Mouse (Mus musculus) limb, embryonic 11.5 days (tissue): ENCODE results near the gene Tspan33. TPM values are rescaled to one million over a fixed set of nuclear protein-coding genes. Genes with fewer than 3 reads are reported as not detected.
"Not testable (repeated sequence)": the region's sequence is repeated elsewhere in the genome, so short reads cannot be mapped to it uniquely, and the experiment has no call there.

Source experiments
- ATAC-seq: fragments of 200-750 bp; cut with Nextera tagmentation; 2 replicates; pipeline ENCODE4 v1.8.0; 2017; ENCODE audit warnings: low read depth; ENCODE audit not compliant: insufficient number of reproducible peaks, low FRiP score, low TSS enrichment
- DNase-seq: peaks from one replicate; pipeline ENCODE4 v3.0.0-alpha.2; 2015; ENCODE audit warnings: low spot score
- H3K27ac ChIP-seq: fragments of 300-500 bp; sonication (generic); replicated peaks from 2 replicates; pipeline ENCODE4 v1.5.1; 2014; ENCODE audit warnings: low read depth, mild to moderate bottlenecking, low read length
- H3K27me3 ChIP-seq: fragments of 300-500 bp; sonication (generic); 2 replicates; pipeline ENCODE4 v1.6.1; 2014; ENCODE audit warnings: mild to moderate bottlenecking, low read length, mixed read lengths; ENCODE audit not compliant: control insufficient read depth, insufficient read depth
- H3K36me3 ChIP-seq: fragments of 300-500 bp; sonication (generic); 2 replicates; pipeline ENCODE4 v1.6.1; 2014; ENCODE audit warnings: mild to moderate bottlenecking, low read length, moderate library complexity, mixed read lengths; ENCODE audit not compliant: control insufficient read depth, insufficient read depth
- H3K4me1 ChIP-seq: fragments of 300-500 bp; sonication (generic); 2 replicates; pipeline ENCODE4 v1.6.1; 2014; ENCODE audit warnings: low read length, mixed read lengths; ENCODE audit not compliant: control insufficient read depth, insufficient read depth
- H3K4me2 ChIP-seq: fragments of 300-500 bp; sonication (generic); 2 replicates; pipeline ENCODE4 v1.6.1; 2014; ENCODE audit warnings: low read depth, mild to moderate bottlenecking, moderate library complexity; ENCODE audit not compliant: severe bottlenecking
- H3K4me3 ChIP-seq: fragments of 300-500 bp; sonication (generic); 2 replicates; pipeline ENCODE4 v1.5.1; 2014; ENCODE audit warnings: low read depth, low read length
- H3K9ac ChIP-seq: fragments of 300-500 bp; sonication (generic); 2 replicates; pipeline ENCODE4 v1.6.1; 2014; ENCODE audit warnings: mild to moderate bottlenecking, low read length
- H3K9me3 ChIP-seq: fragments of 300-500 bp; sonication (generic); 2 replicates; pipeline ENCODE4 v1.6.1; 2016; ENCODE audit warnings: low read length; ENCODE audit not compliant: control insufficient read depth
- WGBS: fragments of 180-500 bp; shearing (Covaris S2); extraction: QIAGEN DNeasy Blood & Tissue Kit; methylation state at CpG from one replicate; pipeline ENCODE4 v1.1.7; 2014; 5-methylcytosine and 5-hydroxymethylcytosine counted together
- polyA plus RNA-seq: library from polyadenylated mRNA; unstranded; fragments of >200 nt; fragmentation: Nextera tagmentation; extraction: Ambion mirVana; gene quantifications from 2 replicates; pipeline ENCODE4 v1.2.1, GENCODE M21; 2014

The Tspan33 gene
- polyA plus RNA-seq, 1 experiment from 2014 or later, result 3.1 TPM

- WGBS, result 92% methylated on average over 11 of the region's 11 CpGs
- no peak overlapping the region for H3K4me2 ChIP-seq
- DNase-seq, result no peak
- H3K27ac ChIP-seq, result no peak overlapping the region
- no peak for ATAC-seq
- H3K4me1 ChIP-seq, result no peaks in the 10 kb centered on the region
- peaks cover 21% of the 10 kb centered on the region for H3K36me3 ChIP-seq
- no peak overlapping the region for H3K9ac ChIP-seq
- no peaks in the 10 kb centered on the region for H3K27me3 ChIP-seq
- no peak overlapping the region for H3K4me3 ChIP-seq
- H3K9me3 ChIP-seq, result peaks cover 5% of the 10 kb centered on the region
Observed at GRCm38 (mm10) chr6:29753336-29753735, 59.3 kb downstream of the Tspan33 start.

DNA sequence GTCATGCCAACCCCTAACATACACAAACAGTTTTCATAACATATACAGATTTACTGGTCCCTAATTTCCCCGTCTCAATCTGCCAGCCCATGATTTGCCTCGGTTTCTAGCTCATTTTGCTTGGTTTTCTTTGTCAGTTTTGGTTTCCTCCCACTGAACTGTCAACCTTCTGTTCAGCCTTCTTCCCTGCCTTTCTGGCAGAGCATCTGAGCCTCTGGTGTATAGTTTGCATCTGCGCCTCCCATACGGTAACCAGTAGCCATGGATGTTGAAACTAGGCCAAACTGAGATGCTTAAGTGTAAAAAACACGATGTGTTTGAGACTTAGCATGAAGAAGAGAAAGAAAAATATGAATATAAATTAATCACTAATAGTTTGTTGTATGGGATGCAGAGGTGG is 62.0 kb downstream of the Tspan33 start:
- Histone ChIP-seq H3K27me3 (no peaks in the 10 kb centered on the region), H3K4me3 (no peak overlapping the region), H3K27ac (no peak overlapping the region), H3K9ac (no peak overlapping the region), H3K4me1 (no peaks in the 10 kb centered on the region), H3K36me3 (peaks cover 21% of the 10 kb centered on the region), H3K9me3 (no peaks in the 10 kb centered on the region), H3K4me2 (no peak overlapping the region)
- 93% methylated on average over 5 of the region's 5 CpGs for WGBS
- DNase-seq (no peak), ATAC-seq (no peak)

GRCm38 (mm10) chr6:29756476-29756875 is 62.5 kb downstream of the Tspan33 start:
- ATAC-seq (no peak), DNase-seq (no peak)
- H3K9ac ChIP-seq, result no peak overlapping the region
- H3K4me3 ChIP-seq, result no peak overlapping the region
- H3K4me2 ChIP-seq, result no peak overlapping the region
- no peaks in the 10 kb centered on the region for H3K9me3 ChIP-seq
- WGBS, result 98% methylated on average over 4 of the region's 4 CpGs
- no peaks in the 10 kb centered on the region for H3K4me1 ChIP-seq
- no peaks in the 10 kb centered on the region for H3K27me3 ChIP-seq
- peaks cover 21% of the 10 kb centered on the region for H3K36me3 ChIP-seq
- H3K27ac ChIP-seq, result no peak overlapping the region

GRCm38 (mm10) chr6:29758417-29758816 is 64.4 kb downstream of the Tspan33 start:
- 43% methylated on average over 4 of the region's 4 CpGs for WGBS
- Histone ChIP-seq H3K4me3 (no peak overlapping the region), H3K4me2 (no peak overlapping the region), H3K27ac (no peak overlapping the region), H3K27me3 (no peaks in the 10 kb centered on the region), H3K9me3 (no peaks in the 10 kb centered on the region), H3K9ac (no peak overlapping the region), H3K4me1 (no peaks in the 10 kb centered on the region), H3K36me3 (peaks cover 20% of the 10 kb centered on the region)
- ATAC-seq, result no peak
- DNase-seq, result peak; percentile 86

- WGBS, result 91% methylated on average over 13 of the region's 13 CpGs
- ATAC-seq (no peak), DNase-seq (no peak)
Observed at GRCm38 (mm10) chr6:29759012-29759679, 65.1 kb downstream of the Tspan33 start.

GRCm38 (mm10) chr6:29760397-29760796 is 66.4 kb downstream of the Tspan33 start:
- H3K27me3 ChIP-seq, H3K4me2 ChIP-seq, DNase-seq, ATAC-seq, H3K9me3 ChIP-seq, H3K9ac ChIP-seq, H3K27ac ChIP-seq, H3K4me3 ChIP-seq, H3K4me1 ChIP-seq: not testable (repeated sequence)
- peaks cover 15% of the 10 kb centered on the region for H3K36me3 ChIP-seq
- WGBS, result 89% methylated on average over 2 of the region's 2 CpGs

More at GRCm38 (mm10) chr6:29759012-29759679, 65.1 kb downstream of the Tspan33 start:
- Histone ChIP-seq H3K4me2 (no peak overlapping the region), H3K36me3 (peaks cover 16% of the 10 kb centered on the region), H3K27me3 (no peaks in the 10 kb centered on the region), H3K9ac (no peak overlapping the region), H3K9me3 (no peaks in the 10 kb centered on the region), H3K27ac (no peak overlapping the region), H3K4me3 (no peak overlapping the region), H3K4me1 (no peaks in the 10 kb centered on the region)

GRCm38 (mm10) chr6:29761282-29761681 is 67.3 kb downstream of the Tspan33 start:
- ATAC-seq (no peak), DNase-seq (no peak)
- no peaks in the 10 kb centered on the region for H3K27me3 ChIP-seq
- 89% methylated on average over 4 of the region's 4 CpGs for WGBS
- H3K27ac ChIP-seq, result no peak overlapping the region
- no peak overlapping the region for H3K4me3 ChIP-seq
- H3K9me3 ChIP-seq, result no peaks in the 10 kb centered on the region
- peaks cover 14% of the 10 kb centered on the region for H3K36me3 ChIP-seq
- H3K4me2 ChIP-seq, result no peak overlapping the region
- no peaks in the 10 kb centered on the region for H3K4me1 ChIP-seq
- H3K9ac ChIP-seq, result no peak overlapping the region

- Histone ChIP-seq H3K27me3 (no peaks in the 10 kb centered on the region), H3K4me3 (no peak overlapping the region), H3K36me3 (peaks cover 4% of the 10 kb centered on the region), H3K9ac (no peak overlapping the region), H3K27ac (no peak overlapping the region), H3K4me1 (no peaks in the 10 kb centered on the region), H3K9me3 (no peaks in the 10 kb centered on the region), H3K4me2 (no peak overlapping the region)
- ATAC-seq (no peak), DNase-seq (peak; percentile 48)
- WGBS, result 72% methylated on average over 4 of the region's 4 CpGs
Observed at GRCm38 (mm10) chr6:29762524-29762923, 68.5 kb downstream of the Tspan33 start.

- Histone ChIP-seq H3K27ac (no peak overlapping the region), H3K4me1 (no peaks in the 10 kb centered on the region), H3K4me2 (no peak overlapping the region), H3K4me3 (no peak overlapping the region), H3K9me3 (no peaks in the 10 kb centered on the region), H3K9ac (no peak overlapping the region), H3K36me3 (no peaks in the 10 kb centered on the region), H3K27me3 (no peaks in the 10 kb centered on the region)
- ATAC-seq, result no peak
- DNase-seq, result no peak
- WGBS, result 93% methylated on average over 2 of the region's 2 CpGs
Observed at GRCm38 (mm10) chr6:29766874-29767273, 72.9 kb downstream of the Tspan33 start.
